Mouse (Mus musculus): Measurements from ENCODE around the gene Tufm. TPM values are rescaled to one million over a fixed set of nuclear protein-coding genes. Genes with fewer than 3 reads are reported as not detected.

Tufm gene
- total RNA-seq (2014; fragmentation: Nextera tagmentation) (85.3 and 101 TPM in 2 replicates), total RNA-seq (2017) (75.5 and 86.7 TPM in 2 replicates)

GRCm38 (mm10) chr7:126487052-126487483 is at the start of gene Tufm:
Gene Tufm (plus strand): TSS chr7:126487361.
- ATAC-seq (replicated peaks; ENCODE audit: poor library complexity, severe bottlenecking), result peak; percentile 82

GRCm38 (mm10) chr7:126440134-126440533 is 47.0 kb upstream of the Tufm start:
- ATAC-seq (replicated peaks; ENCODE audit: poor library complexity, severe bottlenecking), result no peak

GRCm38 (mm10) chr7:126443997-126444396 is 43.2 kb upstream of the Tufm start:
- no peak for ATAC-seq (replicated peaks; ENCODE audit: poor library complexity, severe bottlenecking)

GRCm38 (mm10) chr7:126444536-126444935 is 42.6 kb upstream of the Tufm start:
- no peak for ATAC-seq (replicated peaks; ENCODE audit: poor library complexity, severe bottlenecking)

GRCm38 (mm10) chr7:126445104-126445815 is 41.9 kb upstream of the Tufm start:
- ATAC-seq (replicated peaks; ENCODE audit: poor library complexity, severe bottlenecking), result no peak

GRCm38 (mm10) chr7:126446217-126446616 is 40.9 kb upstream of the Tufm start:
- ATAC-seq (replicated peaks; ENCODE audit: poor library complexity, severe bottlenecking), result no peak

- peak; percentile 73 for ATAC-seq (replicated peaks; ENCODE audit: poor library complexity, severe bottlenecking)
Observed at GRCm38 (mm10) chr7:126448481-126448880, 38.7 kb upstream of the Tufm start.

GRCm38 (mm10) chr7:126449991-126450390 is 37.2 kb upstream of the Tufm start:
- ATAC-seq (replicated peaks; ENCODE audit: poor library complexity, severe bottlenecking), result no peak

- ATAC-seq (replicated peaks; ENCODE audit: poor library complexity, severe bottlenecking), result no peak
Observed at GRCm38 (mm10) chr7:126450641-126451040, 36.5 kb upstream of the Tufm start.

- ATAC-seq (replicated peaks; ENCODE audit: poor library complexity, severe bottlenecking), result peak; percentile 61
Observed at GRCm38 (mm10) chr7:126452244-126452643, 34.9 kb upstream of the Tufm start.

GRCm38 (mm10) chr7:126453861-126454260 is 33.3 kb upstream of the Tufm start:
- no peak for ATAC-seq (replicated peaks; ENCODE audit: poor library complexity, severe bottlenecking)

GRCm38 (mm10) chr7:126455242-126455641 is 31.9 kb upstream of the Tufm start:
- no peak for ATAC-seq (replicated peaks; ENCODE audit: poor library complexity, severe bottlenecking)

GRCm38 (mm10) chr7:126456382-126457266 is 30.5 kb upstream of the Tufm start:
- ATAC-seq (replicated peaks; ENCODE audit: poor library complexity, severe bottlenecking), result no peak

- ATAC-seq (replicated peaks; ENCODE audit: poor library complexity, severe bottlenecking), result no peak
Observed at GRCm38 (mm10) chr7:126458225-126458624, 28.9 kb upstream of the Tufm start.

- no peak for ATAC-seq (replicated peaks; ENCODE audit: poor library complexity, severe bottlenecking)
Observed at GRCm38 (mm10) chr7:126458844-126459618, 28.1 kb upstream of the Tufm start.

- no peak for ATAC-seq (replicated peaks; ENCODE audit: poor library complexity, severe bottlenecking)
Observed at GRCm38 (mm10) chr7:126460623-126461399, 26.4 kb upstream of the Tufm start.

- no peak for ATAC-seq (replicated peaks; ENCODE audit: poor library complexity, severe bottlenecking)
Observed at GRCm38 (mm10) chr7:126461626-126462025, 25.5 kb upstream of the Tufm start.

GRCm38 (mm10) chr7:126463004-126463403 is 24.2 kb upstream of the Tufm start, which contains the start of gene Atp2a1:
Gene Atp2a1 (minus strand): TSS chr7:126463108.
- no peak for ATAC-seq (replicated peaks; ENCODE audit: poor library complexity, severe bottlenecking)

- no peak for ATAC-seq (replicated peaks; ENCODE audit: poor library complexity, severe bottlenecking)
Observed at GRCm38 (mm10) chr7:126463547-126463946, 23.6 kb upstream of the Tufm start.

GRCm38 (mm10) chr7:126464121-126464520 is 23.0 kb upstream of the Tufm start:
- peak; percentile 82 for ATAC-seq (replicated peaks; ENCODE audit: poor library complexity, severe bottlenecking)
